Mouse (Mus musculus) midbrain, postnatal 0 days (tissue): ENCODE measurements around the gene Uggt1. TPM values are rescaled to one million over a fixed set of nuclear protein-coding genes. Genes with fewer than 3 reads are reported as not detected.

ENCODE experiments used
- ATAC-seq: fragments of 200-750 bp; cut with Nextera tagmentation; 2 replicates; pipeline ENCODE4 v1.8.0; 2017; ENCODE audit warnings: moderate number of reproducible peaks, mild to moderate bottlenecking, moderate TSS enrichment, moderate library complexity; ENCODE audit not compliant: low FRiP score
- DNase-seq: peaks from one replicate; pipeline ENCODE4 v3.0.0-alpha.2; 2015; ENCODE audit warnings: low spot score
- H3K27ac ChIP-seq: fragments of 300-500 bp; sonication (generic); 2 replicates; pipeline ENCODE4 v1.5.1; 2014; ENCODE audit warnings: low read depth, mild to moderate bottlenecking, low read length, mixed read lengths
- H3K27me3 ChIP-seq: fragments of 300-500 bp; sonication (generic); 2 replicates; pipeline ENCODE4 v1.6.1; 2014; ENCODE audit warnings: low read length, control low read depth, mixed read lengths; ENCODE audit not compliant: insufficient read depth
- H3K36me3 ChIP-seq: fragments of 300-500 bp; sonication (generic); 2 replicates; pipeline ENCODE4 v1.6.1; 2014; ENCODE audit warnings: low read length, control low read depth, mixed read lengths; ENCODE audit not compliant: insufficient read depth
- H3K4me1 ChIP-seq: fragments of 300-500 bp; sonication (generic); 2 replicates; pipeline ENCODE4 v1.6.1; 2014; ENCODE audit warnings: mild to moderate bottlenecking, control low read depth, antibody characterized with exemption, low read length, mixed read lengths; ENCODE audit not compliant: insufficient read depth
- H3K4me2 ChIP-seq: fragments of 300-500 bp; sonication (generic); 2 replicates; pipeline ENCODE4 v1.6.1; 2014; ENCODE audit warnings: low read depth, mild to moderate bottlenecking, low read length, mixed read lengths; ENCODE audit not compliant: poor library complexity, severe bottlenecking
- H3K4me3 ChIP-seq: fragments of 300-500 bp; sonication (generic); 2 replicates; pipeline ENCODE4 v1.5.1; 2014; ENCODE audit warnings: low read depth, mild to moderate bottlenecking, low read length, moderate library complexity
- H3K9ac ChIP-seq: fragments of 300-500 bp; sonication (generic); replicated peaks from 2 replicates; pipeline ENCODE4 v1.6.1; 2014; ENCODE audit warnings: mild to moderate bottlenecking, low read length, moderate library complexity, mixed read lengths; ENCODE audit not compliant: poor library complexity, severe bottlenecking
- H3K9me3 ChIP-seq: fragments of 300-500 bp; sonication (generic); 2 replicates; pipeline ENCODE4 v1.6.1; 2016; ENCODE audit warnings: low read length, control low read depth
- CTCF ChIP-seq: IDR thresholded peaks from 2 replicates; pipeline ENCODE4 v1.5.1; 2016; ENCODE audit warnings: antibody characterized with exemption, mild to moderate bottlenecking
- WGBS: fragments of 180-500 bp; shearing (Covaris S2); extraction: QIAGEN DNeasy Blood & Tissue Kit; methylation state at CpG from one replicate; pipeline ENCODE4 v1.1.7; 2014; 5-methylcytosine and 5-hydroxymethylcytosine counted together
- polyA plus RNA-seq: library from polyadenylated mRNA; unstranded; fragments of >200 nt; fragmentation: Nextera tagmentation; extraction: Ambion mirVana; gene quantifications from 2 replicates; pipeline ENCODE4 v1.2.1, GENCODE M21; 2015
- total RNA-seq: library from RNA; depleted of rRNA; stranded (reverse); fragments of >200 nt; gene quantifications from 2 replicates; pipeline ENCODE4 v1.2.3, GENCODE M21; 2014

Gene Uggt1
- total and polyA plus RNA-seq, 2 experiments from 2014 or later = 23.8 to 50.6 TPM

GRCm38 (mm10) chr1:36269121-36269795 is 24.7 kb upstream of the Uggt1 start:
- no peak overlapping the region for H3K9ac ChIP-seq
- H3K36me3 ChIP-seq = no peaks in the 10 kb centered on the region
- H3K27me3 ChIP-seq = no peaks in the 10 kb centered on the region
- no peaks in the 10 kb centered on the region for H3K4me1 ChIP-seq
- ATAC-seq (no peak), DNase-seq (no peak)
- H3K4me2 ChIP-seq = peak overlapping the region; percentile 34
- WGBS = 50% methylated on average over 54 of the region's 54 CpGs
- no peaks in the 10 kb centered on the region for H3K9me3 ChIP-seq
- no peak for TF ChIP-seq CTCF
- peak overlapping the region; percentile 24 for H3K4me3 ChIP-seq
- H3K27ac ChIP-seq = no peak overlapping the region

- DNase-seq = no peak
- Histone ChIP-seq H3K4me1 (no peaks in the 10 kb centered on the region), H3K4me3 (no peak overlapping the region), H3K9ac (no peak overlapping the region), H3K4me2 (no peak overlapping the region), H3K36me3 (no peaks in the 10 kb centered on the region), H3K9me3 (no peaks in the 10 kb centered on the region), H3K27ac (no peak overlapping the region), H3K27me3 (no peaks in the 10 kb centered on the region)
- 99% methylated on average over 3 of the region's 3 CpGs for WGBS
- ATAC-seq = no peak
- TF ChIP-seq CTCF = no peak
Observed at GRCm38 (mm10) chr1:36267595-36267994, 23.1 kb upstream of the Uggt1 start.

- no peaks in the 10 kb centered on the region for H3K27me3 ChIP-seq
- ATAC-seq = no peak
- no peak for DNase-seq
Observed at GRCm38 (mm10) chr1:36266293-36266692, 21.8 kb upstream of the Uggt1 start.

GRCm38 (mm10) chr1:36263833-36264488 is 19.4 kb upstream of the Uggt1 start:
- Histone ChIP-seq H3K36me3 (no peaks in the 10 kb centered on the region), H3K4me3 (no peak overlapping the region), H3K27ac (no peak overlapping the region), H3K4me1 (no peaks in the 10 kb centered on the region), H3K4me2 (no peak overlapping the region), H3K27me3 (no peaks in the 10 kb centered on the region), H3K9me3 (no peaks in the 10 kb centered on the region), H3K9ac (no peak overlapping the region)
- 74% methylated on average over 13 of the region's 13 CpGs for WGBS
- ATAC-seq (no peak), DNase-seq (no peak)
- TF ChIP-seq CTCF = no peak

More at GRCm38 (mm10) chr1:36266293-36266692, 21.8 kb upstream of the Uggt1 start:
- Histone ChIP-seq H3K9ac (no peak overlapping the region), H3K9me3 (no peaks in the 10 kb centered on the region), H3K4me3 (no peak overlapping the region), H3K27ac (no peak overlapping the region), H3K4me2 (no peak overlapping the region), H3K4me1 (no peaks in the 10 kb centered on the region), H3K36me3 (no peaks in the 10 kb centered on the region)
- TF ChIP-seq CTCF = no peak
- WGBS = 83% methylated on average over 6 of the region's 6 CpGs

- no peak overlapping the region for H3K27ac ChIP-seq
- no peaks in the 10 kb centered on the region for H3K9me3 ChIP-seq
- H3K27me3 ChIP-seq = no peaks in the 10 kb centered on the region
- 82% methylated on average over 19 of the region's 19 CpGs for WGBS
- H3K4me3 ChIP-seq = no peak overlapping the region
- no peak for ATAC-seq
- no peaks in the 10 kb centered on the region for H3K4me1 ChIP-seq
- no peak for TF ChIP-seq CTCF
- H3K36me3 ChIP-seq = no peaks in the 10 kb centered on the region
- no peak for DNase-seq
- no peak overlapping the region for H3K4me2 ChIP-seq
- H3K9ac ChIP-seq = no peak overlapping the region
Observed at GRCm38 (mm10) chr1:36261708-36262504, 17.4 kb upstream of the Uggt1 start.

- no peak for TF ChIP-seq CTCF
- no peaks in the 10 kb centered on the region for H3K36me3 ChIP-seq
- 96% methylated on average over 1 of the region's 1 CpGs for WGBS
- no peak overlapping the region for H3K9ac ChIP-seq
- H3K4me3 ChIP-seq = no peak overlapping the region
- H3K4me1 ChIP-seq = no peaks in the 10 kb centered on the region
- H3K27ac ChIP-seq = no peak overlapping the region
- H3K27me3 ChIP-seq = no peaks in the 10 kb centered on the region
- no peak overlapping the region for H3K4me2 ChIP-seq
- no peak for DNase-seq
- no peaks in the 10 kb centered on the region for H3K9me3 ChIP-seq
- no peak for ATAC-seq
Observed at GRCm38 (mm10) chr1:36260418-36260817, 15.9 kb upstream of the Uggt1 start.
